Mouse (Mus musculus) kidney, postnatal 14 days (tissue): ENCODE results near the gene Nipbl.
"Not testable (repeated sequence)": the region's sequence is repeated elsewhere in the genome, so short reads cannot be mapped to it uniquely, and the experiment has no call there.

ENCODE experiments used
- DNase-seq: peaks from one replicate; pipeline ENCODE4 v3.0.0; 2022; ENCODE audit warnings: mixed read lengths

Gene Nipbl

GRCm38 (mm10) chr15:8282155-8282554 lies 162.1 kb downstream of the Nipbl start:
- no peak for DNase-seq

- DNase-seq = no peak
Measured at GRCm38 (mm10) chr15:8281701-8282100, 162.6 kb downstream of the Nipbl start.

GRCm38 (mm10) chr15:8279929-8280610 lies 164.2 kb downstream of the Nipbl start:
- peak; percentile 84 for DNase-seq

- DNase-seq = peak; percentile 38
Measured at GRCm38 (mm10) chr15:8279320-8279779, 164.9 kb downstream of the Nipbl start.

- DNase-seq = not testable (repeated sequence)
Measured at GRCm38 (mm10) chr15:8277916-8278315, 166.3 kb downstream of the Nipbl start.

GRCm38 (mm10) chr15:8271952-8272351 lies 172.3 kb downstream of the Nipbl start:
- no peak for DNase-seq

- no peak for DNase-seq
Measured at GRCm38 (mm10) chr15:8268231-8268630, 176.0 kb downstream of the Nipbl start.

- no peak for DNase-seq
Measured at GRCm38 (mm10) chr15:8267211-8267610, 177.1 kb downstream of the Nipbl start.

- DNase-seq = peak; percentile 69
Measured at GRCm38 (mm10) chr15:8265946-8266345, 178.3 kb downstream of the Nipbl start.
